Mouse (Mus musculus): ENCODE measurements around the gene 4930432K21Rik. TPM values are rescaled to one million over a fixed set of nuclear protein-coding genes. Genes with fewer than 3 reads are reported as not detected.

Gene 4930432K21Rik
- polyA plus RNA-seq, 1 experiment from 2014 or later = 0.25 TPM

DNA sequence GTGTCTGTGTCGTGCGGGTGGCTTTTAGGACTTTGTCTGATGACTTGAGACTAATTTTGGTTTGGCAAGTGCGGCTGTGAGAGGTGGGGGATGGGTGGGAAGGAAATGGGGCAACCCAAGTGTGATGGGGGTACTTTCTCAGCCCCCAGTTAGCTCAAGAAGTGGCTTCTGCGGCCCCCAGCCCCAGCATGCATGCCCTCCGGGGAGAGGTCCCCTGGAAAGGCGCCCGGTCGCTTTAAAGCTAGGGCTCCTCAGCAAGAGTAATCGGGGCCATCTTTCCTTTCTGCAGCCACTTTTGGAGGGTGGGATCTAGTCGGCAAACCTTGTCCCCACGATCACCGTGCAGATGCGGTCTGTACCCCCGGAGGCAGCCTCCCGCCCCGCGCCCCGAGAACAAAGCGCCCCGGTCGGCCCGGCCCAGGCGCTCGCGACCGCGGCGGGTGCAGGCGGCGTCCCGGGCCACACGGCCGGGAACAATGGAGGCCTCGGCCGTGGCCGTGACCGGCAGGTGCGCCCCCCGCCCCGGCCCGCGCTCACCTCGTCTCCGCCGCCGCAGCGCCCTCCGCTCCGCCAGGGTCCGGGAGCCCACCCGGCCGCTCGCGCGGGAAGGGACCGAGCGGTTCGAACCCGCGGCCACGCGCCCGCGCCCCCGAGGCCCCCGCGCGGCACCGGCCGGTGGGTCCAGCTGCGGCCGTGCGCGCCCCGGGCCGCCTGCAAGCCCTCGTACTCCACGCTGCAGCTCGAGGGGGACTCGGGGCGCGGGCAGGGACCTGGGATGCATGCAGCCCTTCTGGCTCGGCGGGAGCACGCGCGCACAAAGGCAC, 35.6 kb downstream of the 4930432K21Rik start:
- H3K36me3 ChIP-seq (replicated peaks) = no peaks in the 10 kb centered on the region
- H3K4me1 ChIP-seq (replicated peaks) = peaks cover 45% of the 10 kb centered on the region
- H3K4me2 ChIP-seq = peak overlapping the region; percentile 81
- WGBS (ENCODE audit: insufficient replicate concordance) = 2% methylated on average over 87 of the region's 87 CpGs
- H3K9me3 ChIP-seq (replicated peaks) = no peaks in the 10 kb centered on the region
- H3K27ac ChIP-seq (replicated peaks) = no peak overlapping the region
- peak overlapping the region; percentile 52 for H3K9ac ChIP-seq
- no peak for ATAC-seq (ENCODE audit: insufficient read depth)
- H3K27me3 ChIP-seq = peaks cover 45% of the 10 kb centered on the region
- peak overlapping the region; percentile 60 for H3K4me3 ChIP-seq (replicated peaks)

- peaks cover 45% of the 10 kb centered on the region for H3K4me1 ChIP-seq (replicated peaks)
Measured at GRCm38 (mm10) chr8:84184085-84185043, 36.5 kb downstream of the 4930432K21Rik start.

GRCm38 (mm10) chr8:84185117-84185516, 37.3 kb downstream of the 4930432K21Rik start, which contains the start of gene Nanos3:
Nanos3 (minus strand) TSS chr8:84185217.
- Histone ChIP-seq H3K9me3 (replicated peaks) (no peaks in the 10 kb centered on the region), H3K9ac (0 out of 2 replicates have a peak within 1 kb of the TSS, but pooled peaks have one; percentile 52), H3K4me3 (replicated peaks) (peak within 1 kb of the TSS; percentile 60), H3K4me2 (peak within 1 kb of the TSS; percentile 81), H3K27ac (replicated peaks) (no peak within 1 kb of the TSS), H3K27me3 (peaks cover 45% of the 10 kb centered on the region), H3K36me3 (replicated peaks) (no peaks in the 10 kb centered on the region), H3K4me1 (replicated peaks) (peaks cover 39% of the 10 kb centered on the region)
- 78% methylated on average over 7 of the region's 7 CpGs for WGBS (ENCODE audit: insufficient replicate concordance)
- no peak for ATAC-seq (ENCODE audit: insufficient read depth)

More at GRCm38 (mm10) chr8:84184085-84185043, 36.5 kb downstream of the 4930432K21Rik start:
- WGBS (ENCODE audit: insufficient replicate concordance) = 22% methylated on average over 21 of the region's 21 CpGs
- Histone ChIP-seq H3K4me2 (peak overlapping the region; percentile 81), H3K27me3 (peaks cover 45% of the 10 kb centered on the region), H3K9ac (peak overlapping the region; percentile 52; the same call in 1 of the 2 replicates), H3K36me3 (replicated peaks) (no peaks in the 10 kb centered on the region), H3K9me3 (replicated peaks) (no peaks in the 10 kb centered on the region), H3K27ac (replicated peaks) (no peak overlapping the region), H3K4me3 (replicated peaks) (peak overlapping the region; percentile 60)
- no peak for ATAC-seq (ENCODE audit: insufficient read depth)

- Histone ChIP-seq H3K4me3 (replicated peaks) (peak overlapping the region; percentile 53), H3K4me1 (replicated peaks) (peaks cover 32% of the 10 kb centered on the region), H3K27me3 (peaks cover 44% of the 10 kb centered on the region), H3K27ac (replicated peaks) (0 out of 2 replicates have a peak overlapping the region, but pooled peaks have one; percentile 24), H3K9me3 (replicated peaks) (no peaks in the 10 kb centered on the region), H3K9ac (peak overlapping the region; percentile 53), H3K4me2 (peak overlapping the region; percentile 86), H3K36me3 (replicated peaks) (no peaks in the 10 kb centered on the region)
- under 1% methylated on average over 12 of the region's 12 CpGs for WGBS (ENCODE audit: insufficient replicate concordance)
- ATAC-seq (ENCODE audit: insufficient read depth) = peak; percentile 38
Measured at GRCm38 (mm10) chr8:84186547-84186946, 38.7 kb downstream of the 4930432K21Rik start.

- H3K4me2 ChIP-seq = peak overlapping the region; percentile 86
- no peaks in the 10 kb centered on the region for H3K36me3 ChIP-seq (replicated peaks)
- H3K9me3 ChIP-seq (replicated peaks) = no peaks in the 10 kb centered on the region
- peaks cover 39% of the 10 kb centered on the region for H3K4me1 ChIP-seq (replicated peaks)
- H3K9ac ChIP-seq = peak overlapping the region; percentile 53
- 0 out of 2 replicates have a peak overlapping the region, but pooled peaks have one; percentile 24 for H3K27ac ChIP-seq (replicated peaks)
- WGBS (ENCODE audit: insufficient replicate concordance) = 3% methylated on average over 21 of the region's 21 CpGs
- ATAC-seq (ENCODE audit: insufficient read depth) = peak; percentile 9
- peak overlapping the region; percentile 53 for H3K4me3 ChIP-seq (replicated peaks)
- peaks cover 40% of the 10 kb centered on the region for H3K27me3 ChIP-seq
Measured at GRCm38 (mm10) chr8:84187065-84187755, 39.4 kb downstream of the 4930432K21Rik start.

- Histone ChIP-seq H3K36me3 (replicated peaks) (no peaks in the 10 kb centered on the region), H3K4me2 (no peak overlapping the region), H3K27me3 (peaks cover 40% of the 10 kb centered on the region), H3K9ac (no peak overlapping the region), H3K27ac (replicated peaks) (no peak overlapping the region), H3K9me3 (replicated peaks) (no peaks in the 10 kb centered on the region), H3K4me3 (replicated peaks) (no peak overlapping the region), H3K4me1 (replicated peaks) (peaks cover 36% of the 10 kb centered on the region)
- ATAC-seq (ENCODE audit: insufficient read depth) = no peak
- WGBS (ENCODE audit: insufficient replicate concordance) = 74% methylated on average over 10 of the region's 10 CpGs
Measured at GRCm38 (mm10) chr8:84188671-84189070, 40.8 kb downstream of the 4930432K21Rik start.

GRCm38 (mm10) chr8:84189603-84190002, 41.8 kb downstream of the 4930432K21Rik start:
- ATAC-seq (ENCODE audit: insufficient read depth) = no peak
- H3K27ac ChIP-seq (replicated peaks) = no peak overlapping the region
- no peak overlapping the region for H3K9ac ChIP-seq
- no peak overlapping the region for H3K4me2 ChIP-seq
- H3K36me3 ChIP-seq (replicated peaks) = no peaks in the 10 kb centered on the region
- H3K9me3 ChIP-seq (replicated peaks) = no peaks in the 10 kb centered on the region
- no peak overlapping the region for H3K4me3 ChIP-seq (replicated peaks)
- peaks cover 31% of the 10 kb centered on the region for H3K27me3 ChIP-seq
- peaks cover 30% of the 10 kb centered on the region for H3K4me1 ChIP-seq (replicated peaks)
- 48% methylated on average over 4 of the region's 4 CpGs for WGBS (ENCODE audit: insufficient replicate concordance)

- Histone ChIP-seq H3K27ac (replicated peaks) (0 out of 2 replicates have a peak overlapping the region, but pooled peaks have one; percentile 19), H3K4me1 (replicated peaks) (peaks cover 30% of the 10 kb centered on the region), H3K4me3 (replicated peaks) (no peak overlapping the region), H3K27me3 (peaks cover 24% of the 10 kb centered on the region), H3K9ac (no peak overlapping the region), H3K36me3 (replicated peaks) (no peaks in the 10 kb centered on the region), H3K9me3 (replicated peaks) (no peaks in the 10 kb centered on the region), H3K4me2 (no peak overlapping the region)
- no peak for ATAC-seq (ENCODE audit: insufficient read depth)
- WGBS (ENCODE audit: insufficient replicate concordance) = 83% methylated on average over 7 of the region's 7 CpGs
Measured at GRCm38 (mm10) chr8:84190191-84190867, 42.5 kb downstream of the 4930432K21Rik start.

DNA sequence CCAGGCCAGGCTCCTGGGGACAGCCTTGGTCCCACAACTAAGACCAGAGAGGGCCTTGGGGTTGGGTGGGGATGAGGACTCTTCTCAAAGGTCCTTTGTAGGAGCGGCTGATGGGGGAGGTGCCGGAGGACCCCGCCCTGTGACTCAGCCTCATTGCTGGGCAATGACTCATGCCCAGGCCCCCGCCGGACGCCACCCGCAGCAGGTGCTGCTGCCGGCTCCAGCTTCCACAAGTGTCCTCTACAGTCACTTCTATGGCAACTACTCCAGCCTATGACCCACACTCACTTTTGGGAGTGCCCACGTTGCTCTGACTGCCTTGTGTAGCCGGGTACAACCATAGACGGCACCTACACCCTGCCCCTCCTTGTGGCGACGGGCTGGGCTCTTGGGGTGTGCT, 44.2 kb downstream of the 4930432K21Rik start:
- peaks cover 18% of the 10 kb centered on the region for H3K27me3 ChIP-seq
- 17% methylated on average over 13 of the region's 13 CpGs for WGBS (ENCODE audit: insufficient replicate concordance)
- peak; percentile 76 for ATAC-seq (ENCODE audit: insufficient read depth)
- no peaks in the 10 kb centered on the region for H3K36me3 ChIP-seq (replicated peaks)
- H3K4me2 ChIP-seq = peak overlapping the region; percentile 70
- peaks cover 25% of the 10 kb centered on the region for H3K4me1 ChIP-seq (replicated peaks)
- no peaks in the 10 kb centered on the region for H3K9me3 ChIP-seq (replicated peaks)
- H3K27ac ChIP-seq (replicated peaks) = peak overlapping the region; percentile 74
- peak overlapping the region; percentile 40 for H3K4me3 ChIP-seq (replicated peaks)
- H3K9ac ChIP-seq = peak overlapping the region; percentile 38; the same call in 1 of the 2 replicates

GRCm38 (mm10) chr8:84192555-84192954, 44.7 kb downstream of the 4930432K21Rik start:
- H3K4me2 ChIP-seq = peak overlapping the region; percentile 70

More at GRCm38 (mm10) chr8:84192555-84192954, 44.7 kb downstream of the 4930432K21Rik start:
- no peaks in the 10 kb centered on the region for H3K9me3 ChIP-seq (replicated peaks)
- peak overlapping the region; percentile 40 for H3K4me3 ChIP-seq (replicated peaks)
- no peaks in the 10 kb centered on the region for H3K36me3 ChIP-seq (replicated peaks)
- H3K9ac ChIP-seq = peak overlapping the region; percentile 38; the same call in 1 of the 2 replicates
- H3K4me1 ChIP-seq (replicated peaks) = peaks cover 25% of the 10 kb centered on the region
- peaks cover 17% of the 10 kb centered on the region for H3K27me3 ChIP-seq
- H3K27ac ChIP-seq (replicated peaks) = peak overlapping the region; percentile 74; the same call in 1 of the 2 replicates
- peak; percentile 70 for ATAC-seq (ENCODE audit: insufficient read depth)
- 5% methylated on average over 33 of the region's 33 CpGs for WGBS (ENCODE audit: insufficient replicate concordance)

Data from liver, embryonic 15.5 days (tissue).